Mouse (Mus musculus): ENCODE results near the gene B3glct. TPM values are rescaled to one million over a fixed set of nuclear protein-coding genes. Genes with fewer than 3 reads are reported as not detected.

Gene B3glct
- polyA plus RNA-seq, 2 experiments = 2.9 to 4.1 TPM

GRCm38 (mm10) chr5:149776038-149776437 is 98.0 kb downstream of the B3glct start:
- Histone ChIP-seq H3K4me3 (ENCODE audit: insufficient read depth in 1 of 2, low read depth in 2 of 2, low read length in 2 of 2) (no peak overlapping the region), H3K4me1 (replicated peaks; ENCODE audit: control insufficient read depth in 2 of 2, insufficient read depth in 2 of 2, low read length in 1 of 2) (no peaks in the 10 kb centered on the region), H3K4me2 (ENCODE audit: low read depth) (no peak overlapping the region), H3K27ac (no peak overlapping the region), H3K36me3 (replicated peaks; ENCODE audit: control insufficient read depth, insufficient read depth, low read depth) (no peaks in the 10 kb centered on the region), H3K9ac (replicated peaks) (no peak overlapping the region), H3K27me3 (ENCODE audit: control insufficient read depth, insufficient read depth, low read length) (no peaks in the 10 kb centered on the region), H3K9me3 (ENCODE audit: control insufficient read depth, low read length) (peaks cover 5% of the 10 kb centered on the region)
- DNase-seq (ENCODE audit: low read depth in 3 of 3, low spot score in 3 of 3) (no peak), ATAC-seq (ENCODE audit: insufficient read depth) (no peak)
- WGBS (ENCODE audit: insufficient replicate concordance) = 23% methylated on average over 7 of the region's 7 CpGs
- TF ChIP-seq EP300 (IDR thresholded peaks at IDR 0.05; ENCODE audit: low read depth) = no peak
- TF ChIP-seq CTCF (IDR thresholded peaks at IDR 0.05; ENCODE audit: low read depth) = no peak

GRCm38 (mm10) chr5:149779740-149780139 is 101.7 kb downstream of the B3glct start:
- ATAC-seq (ENCODE audit: insufficient read depth) (no peak), DNase-seq (ENCODE audit: low read depth in 3 of 3, low spot score in 3 of 3) (no peak)
- Histone ChIP-seq H3K27me3 (ENCODE audit: control insufficient read depth, insufficient read depth, low read length) (no peaks in the 10 kb centered on the region), H3K36me3 (replicated peaks; ENCODE audit: control insufficient read depth, insufficient read depth, low read depth) (no peaks in the 10 kb centered on the region), H3K4me1 (replicated peaks; ENCODE audit: control insufficient read depth in 2 of 2, insufficient read depth in 2 of 2, low read length in 1 of 2) (no peaks in the 10 kb centered on the region), H3K4me2 (ENCODE audit: low read depth) (no peak overlapping the region), H3K9me3 (ENCODE audit: control insufficient read depth, low read length) (peaks cover 5% of the 10 kb centered on the region), H3K27ac (no peak overlapping the region), H3K4me3 (ENCODE audit: insufficient read depth in 1 of 2, low read depth in 2 of 2, low read length in 2 of 2) (no peak overlapping the region), H3K9ac (replicated peaks) (no peak overlapping the region)
- 73% methylated on average over 6 of the region's 6 CpGs for WGBS (ENCODE audit: insufficient replicate concordance)
- TF ChIP-seq EP300 (IDR thresholded peaks at IDR 0.05; ENCODE audit: low read depth) = no peak

- H3K4me2 ChIP-seq (ENCODE audit: low read depth) = no peak overlapping the region
- no peak for ATAC-seq (ENCODE audit: insufficient read depth)
- H3K4me3 ChIP-seq (ENCODE audit: insufficient read depth in 1 of 2, low read depth in 2 of 2, low read length in 2 of 2) = no peak overlapping the region
- TF ChIP-seq EP300 (IDR thresholded peaks at IDR 0.05; ENCODE audit: low read depth) (no peak), CTCF (IDR thresholded peaks at IDR 0.05; ENCODE audit: low read depth) (peak; percentile 87)
- H3K4me1 ChIP-seq (replicated peaks; ENCODE audit: control insufficient read depth in 2 of 2, insufficient read depth in 2 of 2, low read length in 1 of 2) = no peaks in the 10 kb centered on the region
- peaks cover 5% of the 10 kb centered on the region for H3K9me3 ChIP-seq (ENCODE audit: control insufficient read depth, low read length)
- no peak overlapping the region for H3K27ac ChIP-seq
- no peaks in the 10 kb centered on the region for H3K27me3 ChIP-seq (ENCODE audit: control insufficient read depth, insufficient read depth, low read length)
- no peak for DNase-seq (ENCODE audit: low read depth in 3 of 3, low spot score in 3 of 3)
- H3K36me3 ChIP-seq (replicated peaks; ENCODE audit: control insufficient read depth, insufficient read depth, low read depth) = no peaks in the 10 kb centered on the region
- no peak overlapping the region for H3K9ac ChIP-seq (replicated peaks)
- 76% methylated on average over 2 of the region's 2 CpGs for WGBS (ENCODE audit: insufficient replicate concordance)
These were observed 102.4 kb downstream of the B3glct start for GRCm38 (mm10) chr5:149780411-149780810.

GRCm38 (mm10) chr5:149790087-149790486 is 112.1 kb downstream of the B3glct start:
- Histone ChIP-seq H3K36me3 (replicated peaks; ENCODE audit: control insufficient read depth, insufficient read depth, low read depth) (no peaks in the 10 kb centered on the region), H3K9me3 (ENCODE audit: control insufficient read depth, low read length) (peaks cover 5% of the 10 kb centered on the region), H3K4me1 (replicated peaks; ENCODE audit: control insufficient read depth in 2 of 2, insufficient read depth in 2 of 2, low read length in 1 of 2) (no peaks in the 10 kb centered on the region), H3K9ac (replicated peaks) (no peak overlapping the region), H3K27ac (no peak overlapping the region), H3K4me3 (ENCODE audit: insufficient read depth in 1 of 2, low read depth in 2 of 2, low read length in 2 of 2) (no peak overlapping the region), H3K27me3 (ENCODE audit: control insufficient read depth, insufficient read depth, low read length) (no peaks in the 10 kb centered on the region), H3K4me2 (ENCODE audit: low read depth) (no peak overlapping the region)
- ATAC-seq (ENCODE audit: insufficient read depth) (no peak), DNase-seq (ENCODE audit: low read depth in 3 of 3, low spot score in 3 of 3) (no peak)
- TF ChIP-seq EP300 (IDR thresholded peaks at IDR 0.05; ENCODE audit: low read depth) (no peak), CTCF (IDR thresholded peaks at IDR 0.05; ENCODE audit: low read depth) (no peak)
- 25% methylated on average over 8 of the region's 8 CpGs for whole genome bisulfite sequencing (ENCODE audit: insufficient replicate concordance)

- no peak for TF ChIP-seq EP300 (IDR thresholded peaks at IDR 0.05; ENCODE audit: low read depth)
- no peak for TF ChIP-seq CTCF (IDR thresholded peaks at IDR 0.05; ENCODE audit: low read depth)
- DNase-seq (ENCODE audit: low read depth in 3 of 3, low spot score in 3 of 3) = no peak
- WGBS (ENCODE audit: insufficient replicate concordance) = 40% methylated on average over 2 of the region's 2 CpGs
- Histone ChIP-seq H3K4me2 (ENCODE audit: low read depth) (no peak overlapping the region), H3K4me1 (replicated peaks; ENCODE audit: control insufficient read depth in 2 of 2, insufficient read depth in 2 of 2, low read length in 1 of 2) (peaks cover 0 to 4% of the 10 kb centered on the region in 2 experiments; a peak in 1 of 4 replicates), H3K27me3 (ENCODE audit: control insufficient read depth, insufficient read depth, low read length) (no peaks in the 10 kb centered on the region), H3K4me3 (ENCODE audit: insufficient read depth in 1 of 2, low read depth in 2 of 2, low read length in 2 of 2) (no peak overlapping the region), H3K9me3 (ENCODE audit: control insufficient read depth, low read length) (no peaks in the 10 kb centered on the region), H3K27ac (no peak overlapping the region), H3K36me3 (replicated peaks; ENCODE audit: control insufficient read depth, insufficient read depth, low read depth) (no peaks in the 10 kb centered on the region), H3K9ac (replicated peaks) (no peak overlapping the region)
- no peak for ATAC-seq (ENCODE audit: insufficient read depth)
These were observed 132.0 kb downstream of the B3glct start for GRCm38 (mm10) chr5:149810071-149810470.
